In the genomic region with DNA sequence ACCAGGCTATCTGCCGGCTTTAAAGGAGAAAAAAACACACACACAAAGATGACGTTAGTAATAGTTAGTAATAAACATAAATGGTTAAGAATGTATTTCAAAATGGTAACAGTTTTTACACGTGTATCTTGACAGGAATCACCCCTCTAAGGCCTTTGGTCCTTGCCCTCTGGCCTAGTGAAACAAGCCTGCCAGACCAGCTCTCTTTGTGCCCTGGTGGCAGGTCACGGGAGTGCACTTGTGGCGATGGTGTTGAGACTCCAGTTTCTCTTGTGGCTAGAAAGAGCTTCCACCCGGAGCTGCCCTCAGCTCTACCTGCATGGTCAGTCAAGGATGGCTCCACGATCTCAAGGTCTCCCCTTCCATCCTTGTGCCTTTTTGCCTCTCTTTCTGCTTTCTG, we compare ENCODE assay signal across 9 mouse cellular contexts.
DNase-seq lines count a peak whose midpoint lies in the region; ATAC-seq and TF ChIP-seq lines count a peak whose summit lies in the region.
"Had no signal": no experiment of that assay in that cellular context is flagged by ENCODE, and none has a peak within 500 bp of the region (broad histone marks: within the 10 kb centered on the region; RNA-seq: fewer than 3 reads in every experiment).

No protein-coding gene starts in this region.

- no peaks in the 10 kb centered on the region for H3K9me3 ChIP-seq in liver, postnatal 0 days (ENCODE audit: low read length)
- H3K9me3 ChIP-seq in liver, embryonic 11.5 days (ENCODE audit: control insufficient read depth, low read length) = no peaks in the 10 kb centered on the region

- H3K9ac ChIP-seq in liver, postnatal 0 days (replicated peaks) = no peak overlapping the region
- no peak overlapping the region for H3K9ac ChIP-seq in liver, embryonic 11.5 days (ENCODE audit: low read depth, low read length)

- H3K4me3 ChIP-seq in cerebellum, adult 2 months (replicated peaks; ENCODE audit: insufficient read depth, low read depth, low read length) = no peak overlapping the region
- H3K4me3 ChIP-seq in liver, postnatal 0 days (ENCODE audit: low read depth, low read length) = no peak overlapping the region
- no peak overlapping the region for H3K4me3 ChIP-seq in liver, embryonic 11.5 days (ENCODE audit: low read depth, low read length)

- 90% methylated on average over 7 of the region's 7 CpGs for WGBS in cerebellum, adult 2 months
- WGBS in liver, postnatal 0 days (ENCODE audit: insufficient replicate concordance) = 75% methylated on average over 7 of the region's 7 CpGs
- WGBS in liver, embryonic 11.5 days = 65% methylated on average over 7 of the region's 7 CpGs

- H3K27me3 ChIP-seq in cerebellum, adult 2 months (ENCODE audit: control insufficient read depth, insufficient read depth, low read length) = no peaks in the 10 kb centered on the region
- H3K27me3 ChIP-seq in liver, postnatal 0 days (ENCODE audit: insufficient read depth, low read length) = no peaks in the 10 kb centered on the region
- no peaks in the 10 kb centered on the region for H3K27me3 ChIP-seq in liver, embryonic 11.5 days (replicated peaks; ENCODE audit: control insufficient read depth, insufficient read depth, low read length)

- ATAC-seq in liver, postnatal 0 days = peak; percentile 51; the same call in 1 of the 2 replicates
- ATAC-seq in liver, embryonic 11.5 days (replicated peaks; ENCODE audit: low FRiP score) = no peak
- peak; percentile 54; the same call in 1 of the 2 replicates for ATAC-seq in megakaryocyte progenitor cell, adult 5-6 weeks (replicated peaks; ENCODE audit: poor library complexity)

- peak; percentile 43; the same call in 1 of the 2 replicates for TF ChIP-seq CTCF in cerebellum, adult 2 months (IDR thresholded peaks at IDR 0.05; ENCODE audit: borderline replicate concordance, insufficient read depth, low read depth, low read length)
- TF ChIP-seq CTCF in liver, postnatal 0 days (IDR thresholded peaks at IDR 0.05; ENCODE audit: low read depth) = peak; percentile 52

- peaks cover 5% of the 10 kb centered on the region; the same call in 1 of the 2 replicates for H3K4me1 ChIP-seq in cerebellum, adult 2 months (ENCODE audit: control insufficient read depth, insufficient read depth, low read length)
- H3K4me1 ChIP-seq in liver, postnatal 0 days (ENCODE audit: insufficient read depth) = peaks cover 4% of the 10 kb centered on the region; the same call in 1 of the 2 replicates
- H3K4me1 ChIP-seq in liver, embryonic 11.5 days (replicated peaks; ENCODE audit: control insufficient read depth, insufficient read depth, low read length) = no peaks in the 10 kb centered on the region; the same call in 1 of the 2 replicates

- H3K27ac ChIP-seq in cerebellum, adult 2 months (ENCODE audit: insufficient read depth, low read length) = no peak overlapping the region
- no peak overlapping the region for H3K27ac ChIP-seq in liver, postnatal 0 days (ENCODE audit: low read depth)
- no peak overlapping the region for H3K27ac ChIP-seq in liver, embryonic 11.5 days (ENCODE audit: low read depth, low read length)

- H3K36me3 ChIP-seq in liver, postnatal 0 days (replicated peaks; ENCODE audit: insufficient read depth, low read length) = no peaks in the 10 kb centered on the region
- H3K36me3 ChIP-seq in liver, embryonic 11.5 days (ENCODE audit: control insufficient read depth, insufficient read depth, low read length) = no peaks in the 10 kb centered on the region

- no peak overlapping the region for H3K4me2 ChIP-seq in liver, postnatal 0 days (ENCODE audit: low read depth, low read length)
- no peak overlapping the region for H3K4me2 ChIP-seq in liver, embryonic 11.5 days

- no peak for TF ChIP-seq EP300 in liver, postnatal 0 days (IDR thresholded peaks at IDR 0.05; ENCODE audit: low read depth)

- no peak for TF ChIP-seq POLR2A in cerebellum, adult 2 months (IDR thresholded peaks at IDR 0.05; ENCODE audit: borderline replicate concordance, insufficient read depth, low read length)

- DNase-seq in cerebellum, adult 2 months = no peak
- no peak for DNase-seq in cerebellum, adult 18-20 months
- DNase-seq in liver, postnatal 0 days = peak; percentile 55
- DNase-seq in liver, embryonic 11.5 days (ENCODE audit: low spot score) = no peak
- peak; percentile 66 for DNase-seq in embryo, embryonic 10 days (ENCODE audit: low spot score)
- no peak for DNase-seq in ovary, postnatal 14 days (ENCODE audit: low spot score)
- no peak for DNase-seq in left cerebral cortex, adult 9 months (ENCODE audit: low spot score in 2 of 2)
- DNase-seq: gastrocnemius, postnatal 25 days had no signal

Comparison
In these comparisons a context has a peak if more than half of its experiments do, and no peak if none do; other contexts are left out.
1. DNase-seq: peak in liver, postnatal 0 days (single experiment) and embryo, embryonic 10 days (single experiment); none in cerebellum, adult 2 months (0 of 2), cerebellum, adult 18-20 months (0 of 2), liver, embryonic 11.5 days (single experiment), ovary, postnatal 14 days (single experiment) and left cerebral cortex, adult 9 months (0 of 2).